Mouse (Mus musculus) megakaryocyte-erythroid progenitor cell, adult 5-6 weeks (primary cell): ENCODE data around the gene G430095P16Rik. TPM values are rescaled to one million over a fixed set of nuclear protein-coding genes. Genes with fewer than 3 reads are reported as not detected.

Experiments
- total RNA-seq, 2 experiments: library from RNA; stranded (forward) in 1 of 2; stranded (reverse) in 1 of 2; fragments of 200-1000, 215-1000 nt in 1 of 2; fragments of >200 nt in 1 of 2; fragmentation: Nextera tagmentation in 1 of 2; gene quantifications; 2 replicates each; pipeline ENCODE4 v1.2.3; 2014 to 2017

Gene G430095P16Rik
- total RNA-seq, 2 experiments from 2014 or later: 11.4 to 28.1 TPM

Other genes with a start within 250 kb of the G430095P16Rik start
- gene Ier2, start 60.2 kb upstream of the G430095P16Rik start, total RNA-seq (2014; fragmentation: Nextera tagmentation): 23.2 and 27.2 TPM in 2 replicates
- 47.1 and 60.7 TPM in 2 replicates for gene Ier2, start 60.2 kb upstream of the G430095P16Rik start, total RNA-seq (2017)
- gene Trmt1, start 36.7 kb upstream of the G430095P16Rik start, total RNA-seq (2014; fragmentation: Nextera tagmentation): 170 and 181 TPM in 2 replicates
- 94.9 and 126 TPM in 2 replicates for gene Trmt1, start 36.7 kb upstream of the G430095P16Rik start, total RNA-seq (2017)
- 71.6 and 76.7 TPM in 2 replicates for gene Nacc1, start 35.1 kb upstream of the G430095P16Rik start, total RNA-seq (2014; fragmentation: Nextera tagmentation)
- gene Nacc1, start 35.1 kb upstream of the G430095P16Rik start, total RNA-seq (2017): 35.8 and 51.5 TPM in 2 replicates
- gene Lyl1, start 21.6 kb upstream of the G430095P16Rik start, total RNA-seq (2014; fragmentation: Nextera tagmentation): 44.2 and 65.2 TPM in 2 replicates
- 9.5 and 10.1 TPM in 2 replicates for gene Lyl1, start 21.6 kb upstream of the G430095P16Rik start, total RNA-seq (2017)
- 73.4 and 79.7 TPM in 2 replicates for gene Nfix, start 77.3 kb downstream of the G430095P16Rik start, total RNA-seq (2014; fragmentation: Nextera tagmentation)
- 13.3 and 26.0 TPM in 2 replicates for gene Nfix, start 77.3 kb downstream of the G430095P16Rik start, total RNA-seq (2017)
- 4.7 TPM in 2 replicates for gene Dand5, start 99.8 kb downstream of the G430095P16Rik start, total RNA-seq (2014; fragmentation: Nextera tagmentation)
- gene Dand5, start 99.8 kb downstream of the G430095P16Rik start, total RNA-seq (2017): 3.5 and 3.7 TPM in 2 replicates
- gene Gadd45gip1, start 108.5 kb downstream of the G430095P16Rik start, total RNA-seq (2014; fragmentation: Nextera tagmentation): 28.3 and 31.1 TPM in 2 replicates
- gene Gadd45gip1, start 108.5 kb downstream of the G430095P16Rik start, total RNA-seq (2017): 53.1 and 61.8 TPM in 2 replicates
- gene Rad23a, start 117.7 kb downstream of the G430095P16Rik start, total RNA-seq (2014; fragmentation: Nextera tagmentation): 94.8 and 151 TPM in 2 replicates
- 38.4 and 43.7 TPM in 2 replicates for gene Rad23a, start 117.7 kb downstream of the G430095P16Rik start, total RNA-seq (2017)
- 286 and 320 TPM in 2 replicates for gene Calr, start 123.9 kb downstream of the G430095P16Rik start, total RNA-seq (2014; fragmentation: Nextera tagmentation)
- gene Calr, start 123.9 kb downstream of the G430095P16Rik start, total RNA-seq (2017): 1,361 and 1,527 TPM in 2 replicates
- gene Farsa, start 134.0 kb downstream of the G430095P16Rik start, total RNA-seq (2014; fragmentation: Nextera tagmentation): 101 and 104 TPM in 2 replicates
- 151 and 153 TPM in 2 replicates for gene Farsa, start 134.0 kb downstream of the G430095P16Rik start, total RNA-seq (2017)
- gene Syce2, start 149.1 kb downstream of the G430095P16Rik start, total RNA-seq (2014; fragmentation: Nextera tagmentation): 101 and 135 TPM in 2 replicates
- 98.9 and 102 TPM in 2 replicates for gene Syce2, start 149.1 kb downstream of the G430095P16Rik start, total RNA-seq (2017)
- gene Gcdh, start 170.9 kb downstream of the G430095P16Rik start, total RNA-seq (2014; fragmentation: Nextera tagmentation): 34.7 and 51.0 TPM in 2 replicates
- gene Gcdh, start 170.9 kb downstream of the G430095P16Rik start, total RNA-seq (2017): 37.0 and 42.9 TPM in 2 replicates
- gene Klf1, start 178.9 kb downstream of the G430095P16Rik start, total RNA-seq (2014; fragmentation: Nextera tagmentation): 193 and 197 TPM in 2 replicates
- 162 and 228 TPM in 2 replicates for gene Klf1, start 178.9 kb downstream of the G430095P16Rik start, total RNA-seq (2017)
- 29.1 and 38.8 TPM in 2 replicates for gene Dnase2a, start 185.6 kb downstream of the G430095P16Rik start, total RNA-seq (2014; fragmentation: Nextera tagmentation)
- 26.7 and 42.2 TPM in 2 replicates for gene Dnase2a, start 185.6 kb downstream of the G430095P16Rik start, total RNA-seq (2017)
- gene Mast1, start 214.4 kb downstream of the G430095P16Rik start, total RNA-seq (2014; fragmentation: Nextera tagmentation): 0.45 TPM in 1 of 2 replicates, not detected in the other
- 0.42 TPM in 1 of 2 replicates, not detected in the other for gene Mast1, start 214.4 kb downstream of the G430095P16Rik start, total RNA-seq (2017)
- not detected in 2 replicates for gene Rtbdn, start 224.0 kb downstream of the G430095P16Rik start, total RNA-seq (2014; fragmentation: Nextera tagmentation)
- gene Rtbdn, start 224.0 kb downstream of the G430095P16Rik start, total RNA-seq (2017): not detected in 2 replicates
- not detected in 2 replicates for gene Gm49661, start 246.4 kb downstream of the G430095P16Rik start, total RNA-seq (2014; fragmentation: Nextera tagmentation)
- not detected in 2 replicates for gene Gm49661, start 246.4 kb downstream of the G430095P16Rik start, total RNA-seq (2017)
- 898 and 1,004 TPM in 2 replicates for gene Prdx2, start 246.6 kb downstream of the G430095P16Rik start, total RNA-seq (2014; fragmentation: Nextera tagmentation)
- gene Prdx2, start 246.6 kb downstream of the G430095P16Rik start, total RNA-seq (2017): 1,011 and 1,021 TPM in 2 replicates
- 198 and 202 TPM in 2 replicates for gene Rnaseh2a, start 246.8 kb downstream of the G430095P16Rik start, total RNA-seq (2014; fragmentation: Nextera tagmentation)
- gene Rnaseh2a, start 246.8 kb downstream of the G430095P16Rik start, total RNA-seq (2017): 119 and 151 TPM in 2 replicates